Mouse (Mus musculus): Measurements from ENCODE around the gene Ino80e.

DNA sequence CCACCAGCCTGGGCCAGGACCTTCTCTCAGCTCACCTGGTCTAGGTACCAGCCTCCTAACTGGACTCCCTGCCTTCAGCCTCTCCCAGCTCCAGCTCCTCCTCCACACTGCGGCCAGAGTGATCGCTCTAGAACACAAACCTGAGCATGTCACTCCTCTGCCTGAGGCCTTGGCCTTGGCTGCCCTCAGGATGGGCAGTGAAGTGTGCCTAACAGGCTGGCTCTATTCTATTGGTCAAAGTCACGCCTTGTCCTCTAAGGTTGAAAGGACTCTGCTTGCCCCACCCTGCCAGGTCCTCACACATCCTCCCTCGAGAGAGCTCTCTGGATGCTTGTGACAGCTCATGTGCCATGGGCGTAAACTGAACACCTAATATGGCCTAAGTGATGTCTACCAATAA lies 8.7 kb downstream of the Ino80e start:
- no peak for TF ChIP-seq CTCF (conservative IDR thresholded peaks at IDR 0.05 in 1 of 2, IDR thresholded peaks at IDR 0.05 in 1 of 2; ENCODE audit: low read depth in 2 of 2, low read length in 2 of 2)
- no peak for TF ChIP-seq USF1 (IDR thresholded peaks at IDR 0.05; ENCODE audit: low read depth, low read length)
- TF ChIP-seq MAX (IDR thresholded peaks at IDR 0.05; ENCODE audit: low read length): no peak
- no peak for TF ChIP-seq MAZ (IDR thresholded peaks at IDR 0.05; ENCODE audit: low read depth, low read length)
- TF ChIP-seq ETS1 (conservative IDR thresholded peaks at IDR 0.05; ENCODE audit: low read depth, low read length): no peak
- TF ChIP-seq EP300 (IDR thresholded peaks at IDR 0.05; ENCODE audit: low read length): no peak
- TF ChIP-seq RAD21 (IDR thresholded peaks at IDR 0.05; ENCODE audit: low read depth, low read length): no peak
